Mouse (Mus musculus): Measurements from ENCODE around the gene Tmem109. TPM values are rescaled to one million over a fixed set of nuclear protein-coding genes. Genes with fewer than 3 reads are reported as not detected.

Gene Tmem109
- polyA plus RNA-seq, 1 experiment from 2014 or later: 28.2 TPM

DNA sequence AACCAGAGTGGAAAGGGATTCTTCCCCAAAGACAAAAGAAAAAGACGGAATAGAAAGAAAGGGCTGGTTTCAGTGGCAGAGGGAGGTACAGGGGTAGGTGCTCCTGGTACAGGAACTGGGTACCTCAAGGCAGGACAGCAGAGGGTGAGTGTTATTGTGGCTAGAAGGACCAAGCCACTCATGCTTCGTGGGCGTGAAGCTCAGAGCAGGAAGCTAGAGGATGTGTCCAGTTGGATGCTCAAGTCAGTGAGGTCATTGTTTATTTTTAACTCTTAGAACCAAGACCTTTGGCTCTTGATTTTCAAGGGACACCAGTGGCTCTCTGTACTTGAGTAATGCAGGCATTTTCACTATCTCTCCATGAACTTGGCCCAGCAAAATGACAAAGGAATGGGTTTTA is 49.8 kb downstream of the Tmem109 start:
- WGBS (ENCODE audit: insufficient replicate concordance): 36% methylated on average over 3 of the region's 3 CpGs
- H3K9ac ChIP-seq: no peak overlapping the region
- H3K36me3 ChIP-seq: no peaks in the 10 kb centered on the region
- H3K9me3 ChIP-seq (replicated peaks): no peaks in the 10 kb centered on the region
- no peak overlapping the region for H3K27ac ChIP-seq
- H3K27me3 ChIP-seq (replicated peaks): no peaks in the 10 kb centered on the region
- no peak overlapping the region for H3K4me3 ChIP-seq
- no peak for ATAC-seq
- H3K4me2 ChIP-seq: no peak overlapping the region
- no peaks in the 10 kb centered on the region for H3K4me1 ChIP-seq

GRCm38 (mm10) chr19:10831424-10831823 is 50.4 kb downstream of the Tmem109 start:
- Histone ChIP-seq H3K4me2 (no peak overlapping the region), H3K27ac (no peak overlapping the region), H3K9ac (no peak overlapping the region), H3K9me3 (replicated peaks) (no peaks in the 10 kb centered on the region), H3K4me3 (no peak overlapping the region), H3K4me1 (no peaks in the 10 kb centered on the region), H3K36me3 (no peaks in the 10 kb centered on the region), H3K27me3 (replicated peaks) (no peaks in the 10 kb centered on the region)
- ATAC-seq: no peak
- 4% methylated on average over 5 of the region's 5 CpGs for WGBS (ENCODE audit: insufficient replicate concordance)

- WGBS (ENCODE audit: insufficient replicate concordance): 73% methylated on average over 16 of the region's 16 CpGs
- Histone ChIP-seq H3K4me1 (no peaks in the 10 kb centered on the region), H3K27me3 (replicated peaks) (no peaks in the 10 kb centered on the region), H3K4me3 (no peak within 1 kb of the TSS), H3K9ac (no peak within 1 kb of the TSS), H3K36me3 (no peaks in the 10 kb centered on the region), H3K27ac (no peak within 1 kb of the TSS), H3K9me3 (replicated peaks) (no peaks in the 10 kb centered on the region), H3K4me2 (no peak within 1 kb of the TSS)
- no peak for ATAC-seq
Measured at GRCm38 (mm10) chr19:10829436-10830175, 52.2 kb downstream of the Tmem109 start, which contains the start of gene Cd6. Gene Cd6 (minus strand): TSS chr19:10830058.

GRCm38 (mm10) chr19:10828321-10828720 is 53.5 kb downstream of the Tmem109 start:
- H3K4me3 ChIP-seq: no peak overlapping the region
- H3K4me2 ChIP-seq: no peak overlapping the region
- ATAC-seq: no peak
- no peak overlapping the region for H3K27ac ChIP-seq
- H3K27me3 ChIP-seq (replicated peaks): no peaks in the 10 kb centered on the region
- no peaks in the 10 kb centered on the region for H3K4me1 ChIP-seq
- H3K9ac ChIP-seq: no peak overlapping the region
- WGBS (ENCODE audit: insufficient replicate concordance): 69% methylated on average over 5 of the region's 5 CpGs
- H3K36me3 ChIP-seq: no peaks in the 10 kb centered on the region
- no peaks in the 10 kb centered on the region for H3K9me3 ChIP-seq (replicated peaks)

DNA sequence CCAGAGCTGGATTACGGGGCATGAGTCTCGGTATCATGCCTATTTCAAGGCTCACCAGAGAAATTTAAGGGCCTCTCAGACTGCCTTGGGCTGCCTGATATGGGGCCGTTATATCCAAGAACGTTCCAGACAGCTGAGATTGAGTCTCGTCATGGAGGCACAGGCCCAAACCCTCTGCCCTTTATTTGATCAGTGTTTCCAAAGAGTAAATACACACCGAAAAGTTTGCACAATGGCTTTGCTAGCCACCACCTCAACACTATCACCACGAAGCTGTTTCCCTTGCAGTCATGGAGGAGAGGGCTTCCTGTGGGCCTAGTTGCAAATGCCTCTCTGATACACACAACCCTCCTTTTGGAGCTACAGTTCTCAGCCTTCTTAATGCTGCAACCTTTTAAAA is 57.7 kb downstream of the Tmem109 start:
- Histone ChIP-seq H3K4me3 (no peak overlapping the region), H3K4me2 (no peak overlapping the region), H3K4me1 (no peaks in the 10 kb centered on the region), H3K27me3 (replicated peaks) (no peaks in the 10 kb centered on the region), H3K36me3 (no peaks in the 10 kb centered on the region), H3K9me3 (replicated peaks) (no peaks in the 10 kb centered on the region), H3K9ac (no peak overlapping the region), H3K27ac (no peak overlapping the region)
- 68% methylated on average over 7 of the region's 7 CpGs for WGBS (ENCODE audit: insufficient replicate concordance)
- ATAC-seq: no peak

- Histone ChIP-seq H3K4me2 (no peak overlapping the region), H3K9ac (no peak overlapping the region), H3K4me1 (peaks cover 7% of the 10 kb centered on the region; the same call in 1 of the 2 replicates), H3K4me3 (no peak overlapping the region), H3K27me3 (replicated peaks) (no peaks in the 10 kb centered on the region), H3K27ac (no peak overlapping the region), H3K36me3 (no peaks in the 10 kb centered on the region), H3K9me3 (replicated peaks) (no peaks in the 10 kb centered on the region)
- no peak for ATAC-seq
- WGBS (ENCODE audit: insufficient replicate concordance): 73% methylated on average over 4 of the region's 4 CpGs
Measured at GRCm38 (mm10) chr19:10822534-10822933, 59.3 kb downstream of the Tmem109 start.

DNA sequence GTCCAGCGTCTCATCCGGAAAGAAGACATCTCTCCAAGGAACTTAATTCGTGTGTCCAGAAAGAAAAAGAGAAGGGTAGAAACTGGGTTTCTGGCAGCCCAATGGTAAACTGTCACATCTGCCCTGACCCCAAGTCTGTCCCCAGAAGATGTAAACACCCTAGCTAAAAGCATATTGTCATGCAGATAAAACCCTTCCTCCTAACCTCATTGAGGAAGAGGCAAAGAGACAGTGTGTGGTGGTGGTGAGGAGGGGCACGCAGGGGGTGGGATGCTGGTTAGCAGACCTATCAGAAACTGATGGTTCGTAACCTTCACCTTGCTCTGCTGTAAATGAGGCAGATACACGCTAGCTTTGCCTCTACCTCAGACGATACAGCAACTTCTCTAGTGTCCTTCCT is 60.5 kb downstream of the Tmem109 start:
- H3K4me2 ChIP-seq: no peak overlapping the region
- H3K9ac ChIP-seq: no peak overlapping the region
- peaks cover 7% of the 10 kb centered on the region; the same call in 1 of the 2 replicates for H3K4me1 ChIP-seq
- no peaks in the 10 kb centered on the region for H3K36me3 ChIP-seq
- ATAC-seq: no peak
- no peaks in the 10 kb centered on the region for H3K9me3 ChIP-seq (replicated peaks)
- no peak overlapping the region for H3K4me3 ChIP-seq
- no peaks in the 10 kb centered on the region for H3K27me3 ChIP-seq (replicated peaks)
- H3K27ac ChIP-seq: no peak overlapping the region
- 58% methylated on average over 7 of the region's 7 CpGs for WGBS (ENCODE audit: insufficient replicate concordance)

Other genes starting within 250 kb of the Tmem109 start
- gene Vwce, start 247.8 kb downstream of the Tmem109 start, polyA plus RNA-seq (2016; fragmentation: Nextera tagmentation; extraction: Ambion mirVana): 6.2 and 7.6 TPM in 2 replicates
- 0.08 TPM in 1 of 2 replicates, not detected in the other for gene Pga5, start 203.9 kb downstream of the Tmem109 start, polyA plus RNA-seq (2016; fragmentation: Nextera tagmentation; extraction: Ambion mirVana)
- 14.5 and 14.8 TPM in 2 replicates for gene Vps37c, start 193.3 kb downstream of the Tmem109 start, polyA plus RNA-seq (2016; fragmentation: Nextera tagmentation; extraction: Ambion mirVana)
- 0.24 TPM in 1 of 2 replicates, not detected in the other for gene Cd5, start 143.0 kb downstream of the Tmem109 start, polyA plus RNA-seq (2016; fragmentation: Nextera tagmentation; extraction: Ambion mirVana)
- gene Cd6, start 51.9 kb downstream of the Tmem109 start, polyA plus RNA-seq (2016; fragmentation: Nextera tagmentation; extraction: Ambion mirVana): not detected in 2 replicates
- 1.0 and 1.2 TPM in 2 replicates for gene Slc15a3, start 42.3 kb downstream of the Tmem109 start, polyA plus RNA-seq (2016; fragmentation: Nextera tagmentation; extraction: Ambion mirVana)
- gene Tmem132a, start 12.1 kb downstream of the Tmem109 start, polyA plus RNA-seq (2016; fragmentation: Nextera tagmentation; extraction: Ambion mirVana): 10.6 TPM in 2 replicates
- 24.1 and 25.6 TPM in 2 replicates for gene Prpf19, start 13.2 kb upstream of the Tmem109 start, polyA plus RNA-seq (2016; fragmentation: Nextera tagmentation; extraction: Ambion mirVana)
- gene Zp1, start 38.6 kb upstream of the Tmem109 start, polyA plus RNA-seq (2016; fragmentation: Nextera tagmentation; extraction: Ambion mirVana): not detected in 2 replicates
- gene Ptgdr2, start 55.2 kb upstream of the Tmem109 start, polyA plus RNA-seq (2016; fragmentation: Nextera tagmentation; extraction: Ambion mirVana): 0.05 and 0.06 TPM in 2 replicates
- gene Ccdc86, start 67.3 kb upstream of the Tmem109 start, polyA plus RNA-seq (2016; fragmentation: Nextera tagmentation; extraction: Ambion mirVana): 31.9 and 32.9 TPM in 2 replicates
- not detected in 2 replicates for gene Ms4a10, start 92.7 kb upstream of the Tmem109 start, polyA plus RNA-seq (2016; fragmentation: Nextera tagmentation; extraction: Ambion mirVana)
- not detected in 2 replicates for gene Ms4a15, start 111.2 kb upstream of the Tmem109 start, polyA plus RNA-seq (2016; fragmentation: Nextera tagmentation; extraction: Ambion mirVana)
- gene Ms4a18, start 136.0 kb upstream of the Tmem109 start, polyA plus RNA-seq (2016; fragmentation: Nextera tagmentation; extraction: Ambion mirVana): not detected in 2 replicates
- not detected in 2 replicates for gene Ms4a8a, start 199.1 kb upstream of the Tmem109 start, polyA plus RNA-seq (2016; fragmentation: Nextera tagmentation; extraction: Ambion mirVana)
- gene 1700017D01Rik, start 248.9 kb upstream of the Tmem109 start, polyA plus RNA-seq (2016; fragmentation: Nextera tagmentation; extraction: Ambion mirVana): not detected in 2 replicates